Mouse (Mus musculus) cerebellum, postnatal 10 days (tissue): ENCODE measurements at regions not wholly inside any gene's neighbourhood (a gene's known extent, or its start where the extent isn't known, plus 50 kb on each side); places are given as distances from the start of the nearest gene placed in this dataset.
"Not testable (repeated sequence)": the region's sequence is repeated elsewhere in the genome, so short reads cannot be mapped to it uniquely, and the experiment has no call there.

ENCODE experiments used
- DNase-seq, 2 experiments: peaks; one replicate each; pipeline ENCODE4 v3.0.0; 2021; ENCODE audit warnings: mixed read lengths in 2 of 2

- peak in 1 of 2 experiments; percentile 37 for DNase-seq
Observed at GRCm38 (mm10) chr17:83987683-83988082, 139.9 kb upstream of the Haao start.

GRCm38 (mm10) chr17:83985916-83986578 is 138.3 kb upstream of the Haao start:
- DNase-seq: no peak

GRCm38 (mm10) chr17:83985333-83985790 is 137.6 kb upstream of the Haao start:
- DNase-seq: no peak

- no peak for DNase-seq
Observed at GRCm38 (mm10) chr17:83983837-83984388, 136.2 kb upstream of the Haao start.

GRCm38 (mm10) chr17:83983070-83983836 is 135.5 kb upstream of the Haao start:
- peak; percentile 80 to 82 for DNase-seq

GRCm38 (mm10) chr17:83982700-83983069 is 134.9 kb upstream of the Haao start:
- peak in 1 of 2 experiments; percentile 33 for DNase-seq

GRCm38 (mm10) chr17:83978858-83979470 is 131.2 kb upstream of the Haao start:
- no peak for DNase-seq

GRCm38 (mm10) chr17:83977725-83978124 is 130.0 kb upstream of the Haao start:
- DNase-seq: no peak

GRCm38 (mm10) chr17:83975813-83976212 is 128.1 kb upstream of the Haao start:
- DNase-seq: no peak

- DNase-seq: peak; percentile 71 to 75
Observed at GRCm38 (mm10) chr17:83973461-83974350, 125.9 kb upstream of the Haao start.

- DNase-seq: no peak
Observed at GRCm38 (mm10) chr17:83972874-83973273, 125.1 kb upstream of the Haao start.

GRCm38 (mm10) chr17:83972470-83972869 is 124.7 kb upstream of the Haao start:
- no peak for DNase-seq

- no peak for DNase-seq
Observed at GRCm38 (mm10) chr17:83972026-83972425, 124.3 kb upstream of the Haao start.

- peak; percentile 72 to 77 for DNase-seq
Observed at GRCm38 (mm10) chr17:83969407-83969826, 121.7 kb upstream of the Haao start.

- not testable (repeated sequence) for DNase-seq
Observed at GRCm38 (mm10) chr17:83968124-83968523, 120.4 kb upstream of the Haao start.

- DNase-seq: no peak
Observed at GRCm38 (mm10) chr17:83967007-83967406, 119.2 kb upstream of the Haao start.

GRCm38 (mm10) chr17:83964454-83965211 is 116.9 kb upstream of the Haao start:
- DNase-seq: no peak

- DNase-seq: no peak
Observed at GRCm38 (mm10) chr17:83963561-83963960, 115.8 kb upstream of the Haao start.

GRCm38 (mm10) chr17:83962841-83963240 is 115.1 kb upstream of the Haao start:
- peak in 1 of 2 experiments; percentile 54 for DNase-seq

GRCm38 (mm10) chr17:83962126-83962525 is 114.4 kb upstream of the Haao start:
- DNase-seq: no peak

- no peak for DNase-seq
Observed at GRCm38 (mm10) chr17:83960821-83961220, 113.1 kb upstream of the Haao start.

- DNase-seq: no peak
Observed at GRCm38 (mm10) chr17:83960158-83960557, 112.4 kb upstream of the Haao start.
